Mouse (Mus musculus) MEL (cell line): Measurements from ENCODE around the gene Pheta2. TPM values are rescaled to one million over a fixed set of nuclear protein-coding genes. Genes with fewer than 3 reads are reported as not detected.
A peak's percentile ranks its signal among the peaks of the same experiment; 100 is the strongest.

ENCODE experiments used
- DNase-seq: peaks from one replicate; pipeline ENCODE4 v3.0.0; 2011; ENCODE audit warnings: low read depth, low spot score
- H3K27ac ChIP-seq: 2 replicates; pipeline ENCODE4 v1.5.1; 2012; ENCODE audit warnings: low read depth, mild to moderate bottlenecking, control low read depth, low read length, moderate library complexity; ENCODE audit not compliant: control insufficient read depth
- H3K27me3 ChIP-seq, 2 experiments: fragments of 150-350 bp in 1 of 2; sonication (generic) in 1 of 2; 2 replicates each; pipeline ENCODE4 v1.6.1; 2012; ENCODE audit warnings: low read length in 2 of 2, mild to moderate bottlenecking in 2 of 2, improper control_type of control experiment in 1 of 2, moderate library complexity in 1 of 2; ENCODE audit not compliant: insufficient read depth in 2 of 2, control insufficient read depth in 1 of 2
- H3K36me3 ChIP-seq, 2 experiments: 2 replicates each; pipeline ENCODE4 v1.6.1; 2012 to 2014; ENCODE audit warnings: low read length in 2 of 2, improper control_type of control experiment in 1 of 2, inconsistent platforms in 1 of 2, mild to moderate bottlenecking in 1 of 2; ENCODE audit not compliant: insufficient read depth in 2 of 2, control insufficient read depth in 1 of 2
- H3K4me1 ChIP-seq, 2 experiments: fragments of 150-350 bp in 1 of 2; sonication (generic) in 1 of 2; 2 replicates each; pipeline ENCODE4 v1.6.1; 2012; ENCODE audit warnings: low read length in 2 of 2, improper control_type of control experiment in 1 of 2, mild to moderate bottlenecking in 1 of 2; ENCODE audit not compliant: insufficient read depth in 2 of 2, control insufficient read depth in 1 of 2
- H3K4me3 ChIP-seq, 2 experiments: fragments of 150-350 bp in 1 of 2; sonication (generic) in 1 of 2; 2 replicates each; pipeline ENCODE4 v1.5.1; 2012; ENCODE audit warnings: low read depth in 2 of 2, low read length in 2 of 2, mild to moderate bottlenecking in 2 of 2, moderate library complexity in 2 of 2, control low read depth in 1 of 2, improper control_type of control experiment in 1 of 2; ENCODE audit not compliant: control insufficient read depth in 1 of 2, insufficient read depth in 1 of 2
- H3K79me2 ChIP-seq: 2 replicates; pipeline ENCODE4 v1.6.1; 2012; ENCODE audit warnings: mild to moderate bottlenecking, low read length, moderate library complexity; ENCODE audit not compliant: control insufficient read depth, poor library complexity, insufficient read depth
- H3K9ac ChIP-seq: 2 replicates; pipeline ENCODE4 v1.6.1; 2012; ENCODE audit warnings: low read depth, mild to moderate bottlenecking, control low read depth, low read length, moderate library complexity; ENCODE audit not compliant: control insufficient read depth, poor library complexity, severe bottlenecking
- H3K9me3 ChIP-seq: fragments of 150-350 bp; sonication (generic); replicated peaks from 2 replicates; pipeline ENCODE4 v1.6.1; 2012; ENCODE audit warnings: mild to moderate bottlenecking, low read length, improper control_type of control experiment, moderate library complexity; ENCODE audit not compliant: insufficient read depth
- BHLHE40 ChIP-seq: IDR thresholded peaks from 2 replicates; pipeline ENCODE4 v1.6.1; 2012; ENCODE audit warnings: low read depth, mild to moderate bottlenecking, inconsistent platforms, low read length, improper control_type of control experiment, borderline replicate concordance
- CHD1 ChIP-seq: IDR thresholded peaks from 2 replicates; pipeline ENCODE4 v1.6.1; 2012; ENCODE audit warnings: low read depth, mild to moderate bottlenecking, inconsistent platforms, low read length, improper control_type of control experiment
- CHD2 ChIP-seq: IDR thresholded peaks from 2 replicates; pipeline ENCODE4 v1.6.1; 2011; ENCODE audit warnings: low read length, improper control_type of control experiment
- E2F4 ChIP-seq: IDR thresholded peaks from 2 replicates; pipeline ENCODE4 v1.6.1; 2011; ENCODE audit warnings: low read depth, low read length, improper control_type of control experiment, borderline replicate concordance
- ELF1 ChIP-seq: IDR thresholded peaks from 2 replicates; pipeline ENCODE4 v1.6.1; 2014; ENCODE audit warnings: low read depth, mild to moderate bottlenecking, inconsistent platforms, low read length, improper control_type of control experiment, moderate library complexity
- ETS1 ChIP-seq: IDR thresholded peaks from 2 replicates; pipeline ENCODE4 v1.6.1; 2012; ENCODE audit warnings: low read depth, mild to moderate bottlenecking, inconsistent platforms, low read length, improper control_type of control experiment, moderate library complexity
- HCFC1 ChIP-seq: IDR thresholded peaks from 2 replicates; pipeline ENCODE4 v1.6.1; 2012; ENCODE audit warnings: low read depth, mild to moderate bottlenecking, inconsistent platforms, low read length, improper control_type of control experiment, moderate library complexity
- JUND ChIP-seq: IDR thresholded peaks from 2 replicates; pipeline ENCODE4 v1.6.1; 2011; ENCODE audit warnings: low read depth, mild to moderate bottlenecking, improper control_type of control experiment, low read length
- MAFK ChIP-seq: IDR thresholded peaks from 2 replicates; pipeline ENCODE4 v1.6.1; 2011; ENCODE audit warnings: low read depth, mild to moderate bottlenecking, low read length, improper control_type of control experiment, borderline replicate concordance
- MAX ChIP-seq: IDR thresholded peaks from 2 replicates; pipeline ENCODE4 v1.6.1; 2011; ENCODE audit warnings: low read length, improper control_type of control experiment
- MAZ ChIP-seq: IDR thresholded peaks from 2 replicates; pipeline ENCODE4 v1.6.1; 2012; ENCODE audit warnings: low read depth, mild to moderate bottlenecking, inconsistent platforms, low read length, improper control_type of control experiment
- MEF2A ChIP-seq: IDR thresholded peaks from 2 replicates; pipeline ENCODE4 v1.6.1; 2014; ENCODE audit warnings: low read depth, mild to moderate bottlenecking, inconsistent platforms, low read length, improper control_type of control experiment; ENCODE audit not compliant: poor library complexity, insufficient replicate concordance, severe bottlenecking; ENCODE audit errors: extremely low read depth
- MXI1 ChIP-seq: IDR thresholded peaks from 2 replicates; pipeline ENCODE4 v1.6.1; 2011; ENCODE audit warnings: mild to moderate bottlenecking, low read depth, low read length, improper control_type of control experiment
- MYC ChIP-seq: IDR thresholded peaks from 2 replicates; pipeline ENCODE4 v1.6.1; 2011; ENCODE audit warnings: low read depth, mild to moderate bottlenecking, low read length, improper control_type of control experiment, moderate library complexity
- NRF1 ChIP-seq: IDR thresholded peaks from 2 replicates; pipeline ENCODE4 v1.6.1; 2014; ENCODE audit warnings: low read depth, mild to moderate bottlenecking, inconsistent platforms, low read length, improper control_type of control experiment, moderate library complexity; ENCODE audit not compliant: poor library complexity, insufficient read depth, severe bottlenecking
- POLR2A ChIP-seq, 2 experiments: IDR thresholded peaks; 2 replicates each; pipeline ENCODE4 v1.6.1; 2011 to 2012; ENCODE audit warnings: low read length in 2 of 2, mild to moderate bottlenecking in 2 of 2, control low read depth in 1 of 2, improper control_type of control experiment in 1 of 2, low read depth in 1 of 2, moderate library complexity in 1 of 2; ENCODE audit not compliant: control insufficient read depth in 1 of 2, insufficient read depth in 1 of 2, poor library complexity in 1 of 2
- POLR2AphosphoS2 ChIP-seq: IDR thresholded peaks from 2 replicates; pipeline ENCODE4 v1.6.1; 2011; ENCODE audit warnings: low read length, improper control_type of control experiment
- POLR2AphosphoS5 ChIP-seq: IDR thresholded peaks from 2 replicates; pipeline ENCODE4 v1.6.1; 2012; ENCODE audit warnings: low read depth, borderline replicate concordance, mild to moderate bottlenecking, inconsistent platforms, low read length, moderate library complexity, mixed read lengths
- RAD21 ChIP-seq: IDR thresholded peaks from 2 replicates; pipeline ENCODE4 v1.6.1; 2011; ENCODE audit warnings: mild to moderate bottlenecking, low read depth, low read length, improper control_type of control experiment
- RCOR1 ChIP-seq: IDR thresholded peaks from 2 replicates; pipeline ENCODE4 v1.6.1; 2012; ENCODE audit warnings: low read depth, mild to moderate bottlenecking, inconsistent platforms, low read length, improper control_type of control experiment
- SMC3 ChIP-seq: IDR thresholded peaks from 2 replicates; pipeline ENCODE4 v1.6.1; 2011; ENCODE audit warnings: low read depth, low read length, improper control_type of control experiment
- TBP ChIP-seq: IDR thresholded peaks from 2 replicates; pipeline ENCODE4 v1.8.0; 2011; ENCODE audit warnings: low read depth, low read length, improper control_type of control experiment
- TCF12 ChIP-seq: IDR thresholded peaks from 2 replicates; pipeline ENCODE4 v1.6.1; 2014; ENCODE audit warnings: low read depth, mild to moderate bottlenecking, inconsistent platforms, low read length, improper control_type of control experiment, moderate library complexity
- ZKSCAN1 ChIP-seq: IDR thresholded peaks from 2 replicates; pipeline ENCODE4 v1.6.1; 2012; ENCODE audit warnings: low read depth, mild to moderate bottlenecking, inconsistent platforms, low read length, improper control_type of control experiment, moderate library complexity
- polyA plus RNA-seq, 2 experiments: library from polyadenylated mRNA; stranded (reverse) in 1 of 2; unstranded in 1 of 2; fragments of >175 nt in 1 of 2; fragments of >200 nt in 1 of 2; gene quantifications; 2 replicates each; pipeline versions ENCODE4 v1.2.1 to v1.2.4; 2012; ENCODE audit warnings: low replicate concordance in 2 of 2, low read depth in 1 of 2; ENCODE audit not compliant: insufficient read length in 2 of 2, insufficient read depth in 1 of 2, missing spikeins in 1 of 2
- total RNA-seq: library from RNA; depleted of rRNA; stranded (reverse); fragments of 300-350 nt; gene quantifications from 2 replicates; pipeline ENCODE4 v1.2.3, GENCODE M21; 2012

Pheta2 gene
- total and polyA plus RNA-seq, 3 experiments, result 34.9 to 39.3 TPM; not detected in 1

- no peak for TF ChIP-seq NRF1
- TF ChIP-seq ETS1, result peak; percentile 100
- TF ChIP-seq MEF2A, result peak; percentile 78; the same call in 1 of the 2 replicates
- TF ChIP-seq CHD1, result peak; percentile 30; the same call in 1 of the 2 replicates
- peak; percentile 89 for TF ChIP-seq MXI1
- TF ChIP-seq RCOR1, result peak; percentile 92
- peak; percentile 75 for TF ChIP-seq HCFC1
- peak; percentile 45 for TF ChIP-seq CHD2
- peak; percentile 99 for TF ChIP-seq MYC
- TF ChIP-seq TCF12, result peak; percentile 100
- peak; percentile 88 for TF ChIP-seq MAFK
- peak; percentile 30; the same call in 1 of the 2 replicates for TF ChIP-seq POLR2AphosphoS5
- TF ChIP-seq JUND, result peak; percentile 89
- TF ChIP-seq ZKSCAN1, result no peak
- TF ChIP-seq POLR2AphosphoS2, result peak; percentile 94
- peak; percentile 92 for TF ChIP-seq MAX
- TF ChIP-seq ELF1, result peak; percentile 85
- no peak for TF ChIP-seq RAD21
- peak; percentile 96 for TF ChIP-seq BHLHE40
- TF ChIP-seq E2F4, result no peak
- TF ChIP-seq, all 39 proteins: peak for 29
Observed at GRCm38 (mm10) chr15:82341675-82342542, 3.2 kb downstream of the Pheta2 start (continued).

DNA sequence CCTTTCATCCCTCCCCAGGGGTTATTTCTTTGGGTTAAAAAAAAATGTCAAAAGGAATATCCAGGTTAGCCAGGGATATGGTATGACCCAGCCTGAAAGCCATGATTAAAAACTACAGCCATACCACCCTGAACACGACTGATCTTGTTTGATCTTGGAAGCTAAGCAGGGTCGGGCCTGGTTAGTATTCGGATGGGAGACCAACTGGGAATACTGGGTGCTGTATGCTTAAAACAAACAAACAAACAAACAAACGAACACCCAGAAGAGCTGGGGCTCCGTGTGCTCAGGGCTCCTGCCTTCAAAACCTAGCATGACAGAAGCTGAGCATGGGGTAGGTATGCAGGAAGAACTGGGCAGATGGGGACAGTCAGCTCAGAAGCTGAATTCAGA is 3.8 kb downstream of the Pheta2 start:
- no peaks in the 10 kb centered on the region for H3K27me3 ChIP-seq
- peaks cover 39% of the 10 kb centered on the region for H3K79me2 ChIP-seq
- H3K27ac ChIP-seq, result peak overlapping the region; percentile 99
- H3K4me1 ChIP-seq, result peaks cover 18 to 52% of the 10 kb centered on the region in 2 experiments
- peak overlapping the region; percentile 85 for H3K9ac ChIP-seq
- peaks cover 0 to 40% of the 10 kb centered on the region in 2 experiments; a peak in 2 of 4 replicates for H3K36me3 ChIP-seq
- TF ChIP-seq MYC (no peak), NRF1 (no peak), TBP (0 out of 2 replicates have a peak, but pooled peaks have one; percentile 37), MAFK (no peak), POLR2A (IDR thresholded peaks at IDR 0.05; ENCODE audit: control insufficient read depth in 1 of 2, insufficient read depth in 1 of 2, low read depth in 1 of 2, low read length in 2 of 2, poor library complexity in 1 of 2) (no peak), HCFC1 (no peak), MEF2A (no peak), MAZ (no peak), CHD1 (0 out of 2 replicates have a peak, but pooled peaks have one; percentile 28), SMC3 (no peak)
- TF ChIP-seq, all 39 proteins: peak for 2
- Histone ChIP-seq H3K4me3 (peak overlapping the region; percentile 50 to 58), H3K9me3 (no peaks in the 10 kb centered on the region)
- DNase-seq, result no peak
